Mouse (Mus musculus) G1E (cell line): ENCODE results near the gene Btg4.

Experiments
- CTCF ChIP-seq: IDR thresholded peaks from 2 replicates; pipeline ENCODE4 v1.5.1; 2012; ENCODE audit warnings: low read depth, low read length, inconsistent platforms, mixed read lengths
- GATA1 ChIP-seq: IDR thresholded peaks from 2 replicates; pipeline ENCODE4 v1.6.1; 2012; ENCODE audit warnings: borderline replicate concordance, low read length, inconsistent platforms, mixed read lengths
- GATA2 ChIP-seq: IDR thresholded peaks from 2 replicates; pipeline ENCODE4 v1.6.1; 2012; ENCODE audit warnings: low read depth, low read length, inconsistent platforms, borderline replicate concordance

- TF ChIP-seq CTCF (no peak), GATA1 (no peak), GATA2 (no peak)
Measured at GRCm38 (mm10) chr9:51042136-51042535, 18.6 kb upstream of the Btg4 start.
